Mouse (Mus musculus): ENCODE measurements at regions not wholly inside any gene's neighbourhood (a gene's known extent, or its start where the extent isn't known, plus 50 kb on each side); places are given as distances from the start of the nearest gene placed in this dataset.

- Histone ChIP-seq H3K9me3 (ENCODE audit: control insufficient read depth, low read length) (no peaks in the 10 kb centered on the region), H3K27ac (ENCODE audit: low read depth, low read length) (no peak overlapping the region), H3K4me2 (ENCODE audit: low read depth) (no peak overlapping the region), H3K9ac (ENCODE audit: low read length) (no peak overlapping the region), H3K36me3 (ENCODE audit: control insufficient read depth, insufficient read depth, low read length) (no peaks in the 10 kb centered on the region), H3K4me1 (ENCODE audit: control insufficient read depth, insufficient read depth, low read length) (no peaks in the 10 kb centered on the region), H3K27me3 (ENCODE audit: control insufficient read depth, insufficient read depth, low read length) (no peaks in the 10 kb centered on the region), H3K4me3 (ENCODE audit: low read depth, low read length) (no peak overlapping the region)
- 86% methylated on average over 5 of the region's 5 CpGs for WGBS
- ATAC-seq (ENCODE audit: insufficient read depth, low FRiP score, low TSS enrichment): no peak
- no peak for DNase-seq (ENCODE audit: low spot score)
Observed at GRCm38 (mm10) chr1:75877209-75877608, 331.1 kb downstream of the Slc4a3 start.

GRCm38 (mm10) chr1:75885632-75886031, 339.6 kb downstream of the Slc4a3 start:
- no peak for DNase-seq (ENCODE audit: low spot score)
- Histone ChIP-seq H3K4me2 (ENCODE audit: low read depth) (no peak overlapping the region), H3K27me3 (ENCODE audit: control insufficient read depth, insufficient read depth, low read length) (no peaks in the 10 kb centered on the region), H3K9me3 (ENCODE audit: control insufficient read depth, low read length) (no peaks in the 10 kb centered on the region), H3K4me1 (ENCODE audit: control insufficient read depth, insufficient read depth, low read length) (no peaks in the 10 kb centered on the region), H3K9ac (ENCODE audit: low read length) (no peak overlapping the region), H3K4me3 (ENCODE audit: low read depth, low read length) (no peak overlapping the region), H3K27ac (ENCODE audit: low read depth, low read length) (no peak overlapping the region), H3K36me3 (ENCODE audit: control insufficient read depth, insufficient read depth, low read length) (no peaks in the 10 kb centered on the region)
- 58% methylated on average over 7 of the region's 7 CpGs for WGBS
- no peak for ATAC-seq (ENCODE audit: insufficient read depth, low FRiP score, low TSS enrichment)

GRCm38 (mm10) chr1:75888499-75889208, 342.6 kb downstream of the Slc4a3 start:
- Histone ChIP-seq H3K9me3 (ENCODE audit: control insufficient read depth, low read length) (no peaks in the 10 kb centered on the region), H3K4me1 (ENCODE audit: control insufficient read depth, insufficient read depth, low read length) (no peaks in the 10 kb centered on the region), H3K4me2 (ENCODE audit: low read depth) (no peak overlapping the region), H3K36me3 (ENCODE audit: control insufficient read depth, insufficient read depth, low read length) (no peaks in the 10 kb centered on the region), H3K9ac (ENCODE audit: low read length) (no peak overlapping the region), H3K27me3 (ENCODE audit: control insufficient read depth, insufficient read depth, low read length) (no peaks in the 10 kb centered on the region), H3K27ac (ENCODE audit: low read depth, low read length) (no peak overlapping the region), H3K4me3 (ENCODE audit: low read depth, low read length) (no peak overlapping the region)
- DNase-seq (ENCODE audit: low spot score) (no peak), ATAC-seq (ENCODE audit: insufficient read depth, low FRiP score, low TSS enrichment) (no peak)
- WGBS: 27% methylated on average over 9 of the region's 9 CpGs

GRCm38 (mm10) chr1:75889847-75890591, 344.0 kb downstream of the Slc4a3 start:
- no peaks in the 10 kb centered on the region for H3K9me3 ChIP-seq (ENCODE audit: control insufficient read depth, low read length)
- H3K4me2 ChIP-seq (ENCODE audit: low read depth): no peak overlapping the region
- WGBS: 59% methylated on average over 4 of the region's 4 CpGs
- DNase-seq (ENCODE audit: low spot score): no peak
- no peak overlapping the region for H3K27ac ChIP-seq (ENCODE audit: low read depth, low read length)
- H3K4me3 ChIP-seq (ENCODE audit: low read depth, low read length): no peak overlapping the region
- H3K4me1 ChIP-seq (ENCODE audit: control insufficient read depth, insufficient read depth, low read length): no peaks in the 10 kb centered on the region
- no peak for ATAC-seq (ENCODE audit: insufficient read depth, low FRiP score, low TSS enrichment)
- H3K27me3 ChIP-seq (ENCODE audit: control insufficient read depth, insufficient read depth, low read length): no peaks in the 10 kb centered on the region
- H3K9ac ChIP-seq (ENCODE audit: low read length): no peak overlapping the region
- no peaks in the 10 kb centered on the region for H3K36me3 ChIP-seq (ENCODE audit: control insufficient read depth, insufficient read depth, low read length)

GRCm38 (mm10) chr1:75890636-75891276, 344.7 kb downstream of the Slc4a3 start:
- Histone ChIP-seq H3K9me3 (ENCODE audit: control insufficient read depth, low read length) (no peaks in the 10 kb centered on the region), H3K4me3 (ENCODE audit: low read depth, low read length) (no peak overlapping the region), H3K4me1 (ENCODE audit: control insufficient read depth, insufficient read depth, low read length) (no peaks in the 10 kb centered on the region), H3K36me3 (ENCODE audit: control insufficient read depth, insufficient read depth, low read length) (no peaks in the 10 kb centered on the region), H3K27me3 (ENCODE audit: control insufficient read depth, insufficient read depth, low read length) (no peaks in the 10 kb centered on the region), H3K27ac (ENCODE audit: low read depth, low read length) (no peak overlapping the region), H3K4me2 (ENCODE audit: low read depth) (no peak overlapping the region), H3K9ac (ENCODE audit: low read length) (no peak overlapping the region)
- no peak for DNase-seq (ENCODE audit: low spot score)
- no peak for ATAC-seq (ENCODE audit: insufficient read depth, low FRiP score, low TSS enrichment)
- 80% methylated on average over 10 of the region's 10 CpGs for WGBS

- no peaks in the 10 kb centered on the region for H3K4me1 ChIP-seq (ENCODE audit: control insufficient read depth, insufficient read depth, low read length)
- no peaks in the 10 kb centered on the region for H3K9me3 ChIP-seq (ENCODE audit: control insufficient read depth, low read length)
- no peaks in the 10 kb centered on the region for H3K36me3 ChIP-seq (ENCODE audit: control insufficient read depth, insufficient read depth, low read length)
- WGBS: 95% methylated on average over 1 of the region's 1 CpGs
- H3K4me3 ChIP-seq (ENCODE audit: low read depth, low read length): no peak overlapping the region
- H3K27me3 ChIP-seq (ENCODE audit: control insufficient read depth, insufficient read depth, low read length): no peaks in the 10 kb centered on the region
- no peak for DNase-seq (ENCODE audit: low spot score)
- H3K9ac ChIP-seq (ENCODE audit: low read length): no peak overlapping the region
- no peak overlapping the region for H3K27ac ChIP-seq (ENCODE audit: low read depth, low read length)
- no peak overlapping the region for H3K4me2 ChIP-seq (ENCODE audit: low read depth)
- no peak for ATAC-seq (ENCODE audit: insufficient read depth, low FRiP score, low TSS enrichment)
Observed at GRCm38 (mm10) chr1:75895550-75895949, 349.5 kb downstream of the Slc4a3 start.

- Histone ChIP-seq H3K27me3 (ENCODE audit: control insufficient read depth, insufficient read depth, low read length) (no peaks in the 10 kb centered on the region), H3K9ac (ENCODE audit: low read length) (no peak overlapping the region), H3K4me3 (ENCODE audit: low read depth, low read length) (no peak overlapping the region), H3K9me3 (ENCODE audit: control insufficient read depth, low read length) (no peaks in the 10 kb centered on the region), H3K27ac (ENCODE audit: low read depth, low read length) (no peak overlapping the region), H3K36me3 (ENCODE audit: control insufficient read depth, insufficient read depth, low read length) (no peaks in the 10 kb centered on the region), H3K4me1 (ENCODE audit: control insufficient read depth, insufficient read depth, low read length) (no peaks in the 10 kb centered on the region), H3K4me2 (ENCODE audit: low read depth) (no peak overlapping the region)
- DNase-seq (ENCODE audit: low spot score) (no peak), ATAC-seq (ENCODE audit: insufficient read depth, low FRiP score, low TSS enrichment) (no peak)
- 53% methylated on average over 1 of the region's 1 CpGs for WGBS
Observed at GRCm38 (mm10) chr1:75901146-75901545, 355.1 kb downstream of the Slc4a3 start.

- ATAC-seq (ENCODE audit: insufficient read depth, low FRiP score, low TSS enrichment) (no peak), DNase-seq (ENCODE audit: low spot score) (no peak)
- 58% methylated on average over 9 of the region's 9 CpGs for WGBS
- no peak overlapping the region for H3K9ac ChIP-seq (ENCODE audit: low read length)
- no peaks in the 10 kb centered on the region for H3K36me3 ChIP-seq (ENCODE audit: control insufficient read depth, insufficient read depth, low read length)
- no peaks in the 10 kb centered on the region for H3K9me3 ChIP-seq (ENCODE audit: control insufficient read depth, low read length)
- H3K4me3 ChIP-seq (ENCODE audit: low read depth, low read length): no peak overlapping the region
- no peak overlapping the region for H3K27ac ChIP-seq (ENCODE audit: low read depth, low read length)
- H3K27me3 ChIP-seq (ENCODE audit: control insufficient read depth, insufficient read depth, low read length): no peaks in the 10 kb centered on the region
- no peak overlapping the region for H3K4me2 ChIP-seq (ENCODE audit: low read depth)
- no peaks in the 10 kb centered on the region for H3K4me1 ChIP-seq (ENCODE audit: control insufficient read depth, insufficient read depth, low read length)
Observed at GRCm38 (mm10) chr1:75905699-75906470, 359.8 kb downstream of the Slc4a3 start.

All from neural tube, embryonic 11.5 days (tissue).